Mouse (Mus musculus) olfactory bulb, adult 2 months (tissue): ENCODE data around the gene Slc25a21.

ENCODE experiments used
- CTCF ChIP-seq: fragments of 200-500 bp; IDR thresholded peaks from 2 replicates; pipeline ENCODE4 v1.5.1; 2012; ENCODE audit warnings: low read depth, mild to moderate bottlenecking, low read length, moderate library complexity; ENCODE audit not compliant: insufficient read depth
- POLR2A ChIP-seq: fragments of 200-500 bp; IDR thresholded peaks from 2 replicates; pipeline ENCODE4 v1.6.1; 2012; ENCODE audit warnings: mild to moderate bottlenecking, low read depth, low read length, moderate library complexity; ENCODE audit not compliant: insufficient read depth

DNA sequence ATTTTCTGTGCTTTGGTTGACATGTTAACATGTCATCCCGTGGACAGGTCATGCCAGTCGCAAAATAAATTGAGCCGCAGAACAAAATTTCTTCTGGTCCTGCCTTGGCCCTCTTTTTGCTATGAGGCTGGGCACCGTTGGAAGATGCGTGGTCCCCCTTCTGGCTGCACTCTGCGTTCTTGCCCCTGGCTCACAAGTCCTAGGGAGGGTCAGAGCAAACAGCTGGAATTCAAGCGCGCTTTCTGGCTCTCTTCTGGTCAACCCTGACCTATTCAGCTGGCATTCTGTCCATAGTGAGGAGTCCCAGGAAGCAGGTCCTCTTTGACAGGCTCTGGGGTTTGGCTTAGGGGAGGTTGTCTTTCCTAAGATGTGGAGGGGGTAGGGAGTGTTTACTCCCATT lies 508.4 kb downstream of the Slc25a21 start:
- TF ChIP-seq POLR2A: no peak
- TF ChIP-seq CTCF: no peak
